Comparison of ENCODE assay signal across 8 mouse cellular contexts in genomic region chr9:54733921-54734638, GRCm38 (mm10). TPM values are rescaled to one million over a fixed set of nuclear protein-coding genes. Genes with fewer than 3 reads are reported as not detected.
A peak's percentile ranks its signal among the peaks of the same experiment; 100 is the strongest.
DNase-seq lines count a peak whose midpoint lies in the region; ATAC-seq lines count a peak whose summit lies in the region.

Gene Wdr61 (minus strand): TSS chr9:54734519.

- peak; percentile 97 for ATAC-seq in intestine, embryonic 14.5 days (replicated peaks; ENCODE audit: low FRiP score, low TSS enrichment, low read depth)

- peaks cover 9% of the 10 kb centered on the region for H3K36me3 ChIP-seq in intestine, embryonic 14.5 days (ENCODE audit: control insufficient read depth, insufficient read depth, low read length)

- peak within 1 kb of the TSS; percentile 62 for H3K4me3 ChIP-seq in intestine, embryonic 14.5 days (ENCODE audit: low read depth, low read length)

- peaks cover 17% of the 10 kb centered on the region for H3K4me1 ChIP-seq in intestine, embryonic 14.5 days (replicated peaks; ENCODE audit: control insufficient read depth, insufficient read depth, low read length)

- peak within 1 kb of the TSS; percentile 80 for H3K9ac ChIP-seq in intestine, embryonic 14.5 days (ENCODE audit: low read length)

- DNase-seq in adrenal gland, adult (ENCODE audit: inconsistent age in 2 of 2, low spot score in 1 of 2), result peak; percentile 98 to 99
- peak; percentile 97 for DNase-seq in embryo, embryonic 10.5 days (ENCODE audit: low spot score)
- peak; percentile 96 for DNase-seq in gastrocnemius, postnatal 25 days
- peak; percentile 99 for DNase-seq in intestine, embryonic 14.5 days (ENCODE audit: low spot score)
- peak; percentile 96 to 97 for DNase-seq in left cerebral cortex, postnatal 14 days (ENCODE audit: low spot score in 2 of 2)
- peak; percentile 97 for DNase-seq in mesoderm, embryonic 11.5 days (ENCODE audit: low read depth, low spot score)
- peak; percentile 95 for DNase-seq in right cerebral cortex, postnatal 36 days (ENCODE audit: low spot score in 2 of 2)
- DNase-seq in yolk sac, embryonic 10.5 days (ENCODE audit: low spot score), result peak; percentile 97

- no peaks in the 10 kb centered on the region for H3K9me3 ChIP-seq in intestine, embryonic 14.5 days (ENCODE audit: control insufficient read depth, low read length)

- peak within 1 kb of the TSS; percentile 40; the same call in 1 of the 2 replicates for H3K27ac ChIP-seq in intestine, embryonic 14.5 days (ENCODE audit: low read depth)

- H3K27me3 ChIP-seq in intestine, embryonic 14.5 days (replicated peaks; ENCODE audit: control insufficient read depth, insufficient read depth, low read length), result no peaks in the 10 kb centered on the region

- peak within 1 kb of the TSS; percentile 71 for H3K4me2 ChIP-seq in intestine, embryonic 14.5 days (ENCODE audit: low read length)

- 2% methylated on average over 31 of the region's 32 CpGs for WGBS in intestine, embryonic 14.5 days

- intact Hi-C loops in left cerebral cortex, postnatal 14 days (cut with DNase I), result loop anchor here (10.0 kb wide), 1 partner anchor 161 kb away; no protein-coding TSS in a partner anchor

RNA-seq across cellular contexts. Expression of gene Wdr61, which starts in this region (rescaled TPM):
- 10 to 100 TPM; 18.0 to 19.1 TPM for total RNA-seq in gastrocnemius, postnatal 25 days (2021)
- 162 and 170 TPM in 2 replicates for polyA plus RNA-seq in intestine, embryonic 14.5 days (2014; fragmentation: Nextera tagmentation; extraction: Ambion mirVana)
- total RNA-seq in left cerebral cortex, postnatal 14 days (2021), result 10 to 100 TPM; 52.9 to 54.3 TPM

Comparison
In these comparisons a context has a peak if more than half of its experiments do, and no peak if none do; other contexts are left out.
1. Peak in every context shown above with its lines: DNase-seq, ATAC-seq, H3K4me3 ChIP-seq and H3K27ac ChIP-seq.